Mouse (Mus musculus) MEL (cell line): Measurements from ENCODE around the gene Tmem151b.

ENCODE experiments used
- CHD1 ChIP-seq: IDR thresholded peaks from 2 replicates; pipeline ENCODE4 v1.6.1; 2012; ENCODE audit warnings: low read depth, mild to moderate bottlenecking, inconsistent platforms, low read length, improper control_type of control experiment
- CHD2 ChIP-seq: IDR thresholded peaks from 2 replicates; pipeline ENCODE4 v1.6.1; 2011; ENCODE audit warnings: low read length, improper control_type of control experiment
- CTCF ChIP-seq, 3 experiments: IDR thresholded peaks in 2 of 3; conservative IDR thresholded peaks in 1 of 3; 2 replicates each; pipeline ENCODE4 v1.5.1; 2011 to 2012; ENCODE audit warnings: low read length in 3 of 3, low read depth in 2 of 3, mild to moderate bottlenecking in 2 of 3, improper control_type of control experiment in 1 of 3, inconsistent platforms in 1 of 3, mixed read lengths in 1 of 3, moderate library complexity in 1 of 3; ENCODE audit not compliant: control insufficient read depth in 1 of 3, insufficient read depth in 1 of 3, poor library complexity in 1 of 3, severe bottlenecking in 1 of 3
- E2F4 ChIP-seq: IDR thresholded peaks from 2 replicates; pipeline ENCODE4 v1.6.1; 2011; ENCODE audit warnings: low read depth, low read length, improper control_type of control experiment, borderline replicate concordance
- EP300 ChIP-seq, 2 experiments: IDR thresholded peaks; 2 replicates each; pipeline ENCODE4 v1.6.1; 2011; ENCODE audit warnings: improper control_type of control experiment in 2 of 2, low read length in 2 of 2, low read depth in 1 of 2, mild to moderate bottlenecking in 1 of 2
- GABPA ChIP-seq: IDR thresholded peaks from 2 replicates; pipeline ENCODE4 v1.6.1; 2012; ENCODE audit warnings: low read depth, mild to moderate bottlenecking, inconsistent platforms, low read length, improper control_type of control experiment, moderate library complexity
- JUND ChIP-seq: IDR thresholded peaks from 2 replicates; pipeline ENCODE4 v1.6.1; 2011; ENCODE audit warnings: low read depth, mild to moderate bottlenecking, improper control_type of control experiment, low read length
- MAX ChIP-seq: IDR thresholded peaks from 2 replicates; pipeline ENCODE4 v1.6.1; 2011; ENCODE audit warnings: low read length, improper control_type of control experiment
- MXI1 ChIP-seq: IDR thresholded peaks from 2 replicates; pipeline ENCODE4 v1.6.1; 2011; ENCODE audit warnings: mild to moderate bottlenecking, low read depth, low read length, improper control_type of control experiment
- POLR2A ChIP-seq, 2 experiments: IDR thresholded peaks; 2 replicates each; pipeline ENCODE4 v1.6.1; 2011 to 2012; ENCODE audit warnings: low read length in 2 of 2, mild to moderate bottlenecking in 2 of 2, control low read depth in 1 of 2, improper control_type of control experiment in 1 of 2, low read depth in 1 of 2, moderate library complexity in 1 of 2; ENCODE audit not compliant: control insufficient read depth in 1 of 2, insufficient read depth in 1 of 2, poor library complexity in 1 of 2
- SMC3 ChIP-seq: IDR thresholded peaks from 2 replicates; pipeline ENCODE4 v1.6.1; 2011; ENCODE audit warnings: low read depth, low read length, improper control_type of control experiment
- TAL1 ChIP-seq: IDR thresholded peaks from 2 replicates; pipeline ENCODE4 v1.6.1; 2012; ENCODE audit warnings: mild to moderate bottlenecking, inconsistent platforms, low read length, moderate library complexity, mixed read lengths
- TCF12 ChIP-seq: IDR thresholded peaks from 2 replicates; pipeline ENCODE4 v1.6.1; 2014; ENCODE audit warnings: low read depth, mild to moderate bottlenecking, inconsistent platforms, low read length, improper control_type of control experiment, moderate library complexity
- ZC3H11A ChIP-seq: IDR thresholded peaks from 2 replicates; pipeline ENCODE4 v1.6.1; 2012; ENCODE audit warnings: low read depth, mild to moderate bottlenecking, inconsistent platforms, low read length, improper control_type of control experiment

- TF ChIP-seq POLR2A (IDR thresholded peaks at IDR 0.05; ENCODE audit: control insufficient read depth in 1 of 2, insufficient read depth in 1 of 2, low read depth in 1 of 2, low read length in 2 of 2, poor library complexity in 1 of 2) = no peak
- no peak for TF ChIP-seq CTCF (IDR thresholded peaks at IDR 0.05 in 2 of 3, conservative IDR thresholded peaks at IDR 0.05 in 1 of 3; ENCODE audit: control insufficient read depth in 1 of 3, insufficient read depth in 1 of 3, low read depth in 2 of 3, low read length in 3 of 3, poor library complexity in 1 of 3, severe bottlenecking in 1 of 3)
- no peak for TF ChIP-seq MAX
- TF ChIP-seq E2F4 = no peak
- TF ChIP-seq SMC3 = no peak
- no peak for TF ChIP-seq GABPA
- no peak for TF ChIP-seq TCF12
- TF ChIP-seq MXI1 = no peak
- no peak for TF ChIP-seq CHD2
- no peak for TF ChIP-seq EP300 (IDR thresholded peaks at IDR 0.05; ENCODE audit: low read depth in 1 of 2, low read length in 2 of 2)
- no peak for TF ChIP-seq JUND
- TF ChIP-seq ZC3H11A = no peak
- TF ChIP-seq CHD1 = no peak
- TF ChIP-seq TAL1 = no peak
Observed at GRCm38 (mm10) chr17:45523263-45523662, 26.2 kb downstream of the Tmem151b start, which contains the start of gene Tcte1.
